Mouse (Mus musculus): Measurements from ENCODE around the gene Bcl11a. TPM values are rescaled to one million over a fixed set of nuclear protein-coding genes. Genes with fewer than 3 reads are reported as not detected.

Gene Bcl11a
- polyA plus RNA-seq (2015; fragmentation: Nextera tagmentation; extraction: Ambion mirVana), result 24.5 and 25.1 TPM in 2 replicates

- peak within 1 kb of the TSS; percentile 96 for H3K27ac ChIP-seq
- H3K4me1 ChIP-seq, result peaks cover 10% of the 10 kb centered on the region; the same call in 1 of the 2 replicates
- peak within 1 kb of the TSS; percentile 78 for H3K9ac ChIP-seq
- no peaks in the 10 kb centered on the region for H3K27me3 ChIP-seq (replicated peaks)
- H3K4me2 ChIP-seq, result peak within 1 kb of the TSS; percentile 98
- under 1% methylated on average over 41 of the region's 51 CpGs for WGBS
- no peaks in the 10 kb centered on the region for H3K9me3 ChIP-seq
- H3K4me3 ChIP-seq (replicated peaks), result peak within 1 kb of the TSS; percentile 68
- H3K36me3 ChIP-seq, result no peaks in the 10 kb centered on the region
- ATAC-seq (ENCODE audit: insufficient read depth, low FRiP score, low read depth), result peak; percentile 76
Measured at GRCm38 (mm10) chr11:24077795-24078705, at the start of gene Bcl11a. Gene Bcl11a (plus strand): TSS chr11:24078056.

DNA sequence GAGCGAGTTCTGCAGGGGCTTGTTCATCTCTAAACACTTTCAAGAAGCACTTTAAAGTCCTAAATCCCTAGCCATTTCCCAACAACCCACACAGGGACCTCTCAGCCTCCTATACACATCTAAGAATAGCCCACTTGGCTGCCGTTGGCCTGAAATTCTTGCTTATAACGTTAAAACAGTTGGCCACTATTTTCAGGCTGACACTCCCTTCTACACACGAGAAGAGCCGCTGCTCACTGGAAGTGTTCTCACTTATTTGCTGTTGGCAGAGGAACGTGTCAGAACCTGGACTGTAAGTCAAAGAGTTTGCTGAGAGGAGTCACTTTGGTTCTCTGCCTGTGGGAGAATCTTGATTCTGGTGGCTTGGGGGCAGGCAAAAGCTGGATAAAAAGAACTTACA, 33.8 kb upstream of the Bcl11a start:
- Histone ChIP-seq H3K27ac (no peak overlapping the region), H3K27me3 (replicated peaks) (no peaks in the 10 kb centered on the region), H3K9ac (no peak overlapping the region), H3K9me3 (no peaks in the 10 kb centered on the region), H3K4me1 (no peaks in the 10 kb centered on the region), H3K4me3 (replicated peaks) (no peak overlapping the region), H3K4me2 (no peak overlapping the region), H3K36me3 (no peaks in the 10 kb centered on the region)
- 61% methylated on average over 6 of the region's 6 CpGs for WGBS
- no peak for ATAC-seq (ENCODE audit: insufficient read depth, low FRiP score, low read depth)

GRCm38 (mm10) chr11:24049226-24050031, 28.4 kb upstream of the Bcl11a start:
- peak; percentile 82 for ATAC-seq (ENCODE audit: insufficient read depth, low FRiP score, low read depth)

GRCm38 (mm10) chr11:24050032-24050757, 27.7 kb upstream of the Bcl11a start:
- H3K27ac ChIP-seq, result no peak overlapping the region
- peak overlapping the region; percentile 61 for H3K4me2 ChIP-seq
- WGBS, result 73% methylated on average over 11 of the region's 11 CpGs
- H3K27me3 ChIP-seq (replicated peaks), result no peaks in the 10 kb centered on the region
- no peak overlapping the region for H3K9ac ChIP-seq
- H3K9me3 ChIP-seq, result no peaks in the 10 kb centered on the region
- H3K4me3 ChIP-seq (replicated peaks), result peak overlapping the region; percentile 60
- ATAC-seq (ENCODE audit: insufficient read depth, low FRiP score, low read depth), result no peak
- no peaks in the 10 kb centered on the region for H3K36me3 ChIP-seq
- 0 out of 2 replicates have a peak, but pooled peaks cover 5% of the 10 kb centered on the region for H3K4me1 ChIP-seq

More at GRCm38 (mm10) chr11:24049226-24050031, 28.4 kb upstream of the Bcl11a start:
- Histone ChIP-seq H3K4me3 (replicated peaks) (peak overlapping the region; percentile 60), H3K4me2 (peak overlapping the region; percentile 61), H3K9ac (peak overlapping the region; percentile 55), H3K4me1 (0 out of 2 replicates have a peak, but pooled peaks cover 5% of the 10 kb centered on the region), H3K36me3 (no peaks in the 10 kb centered on the region), H3K27ac (no peak overlapping the region), H3K27me3 (replicated peaks) (no peaks in the 10 kb centered on the region), H3K9me3 (no peaks in the 10 kb centered on the region)
- WGBS, result 5% methylated on average over 28 of the region's 28 CpGs

DNA sequence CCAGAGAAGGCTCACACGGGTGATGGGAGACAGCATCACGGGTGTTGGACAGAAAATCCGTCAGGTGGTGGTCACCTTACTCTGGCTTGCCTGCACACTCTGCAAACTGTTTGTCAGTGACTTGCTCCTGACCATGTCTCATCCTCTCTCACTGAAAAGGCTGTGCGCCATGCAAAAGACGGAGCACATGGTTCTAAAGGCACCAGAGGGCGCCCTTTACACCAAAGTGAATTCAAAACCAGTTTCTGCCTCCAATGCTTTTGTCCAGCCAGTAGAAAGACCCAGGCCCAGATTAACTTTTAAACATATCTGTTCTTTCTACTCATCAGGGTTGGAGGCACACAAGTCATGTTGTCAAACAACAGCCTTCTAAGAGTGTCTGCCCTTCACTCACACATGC, 25.0 kb upstream of the Bcl11a start:
- 76% methylated on average over 6 of the region's 6 CpGs for WGBS
- 0 out of 2 replicates have a peak, but pooled peaks cover 5% of the 10 kb centered on the region for H3K4me1 ChIP-seq
- no peaks in the 10 kb centered on the region for H3K36me3 ChIP-seq
- no peak overlapping the region for H3K4me3 ChIP-seq (replicated peaks)
- no peak overlapping the region for H3K9ac ChIP-seq
- no peak overlapping the region for H3K27ac ChIP-seq
- no peak overlapping the region for H3K4me2 ChIP-seq
- no peaks in the 10 kb centered on the region for H3K27me3 ChIP-seq (replicated peaks)
- no peaks in the 10 kb centered on the region for H3K9me3 ChIP-seq
- ATAC-seq (ENCODE audit: insufficient read depth, low FRiP score, low read depth), result no peak

GRCm38 (mm10) chr11:24059137-24059536, 18.7 kb upstream of the Bcl11a start:
- ATAC-seq (ENCODE audit: insufficient read depth, low FRiP score, low read depth), result no peak
- Histone ChIP-seq H3K4me1 (0 out of 2 replicates have a peak, but pooled peaks cover 7% of the 10 kb centered on the region), H3K36me3 (no peaks in the 10 kb centered on the region), H3K27ac (no peak overlapping the region), H3K9me3 (no peaks in the 10 kb centered on the region), H3K9ac (no peak overlapping the region), H3K27me3 (replicated peaks) (peaks cover 5% of the 10 kb centered on the region; the same call in 1 of the 2 replicates), H3K4me2 (no peak overlapping the region), H3K4me3 (replicated peaks) (no peak overlapping the region)
- WGBS, result 31% methylated on average over 1 of the region's 1 CpGs

DNA sequence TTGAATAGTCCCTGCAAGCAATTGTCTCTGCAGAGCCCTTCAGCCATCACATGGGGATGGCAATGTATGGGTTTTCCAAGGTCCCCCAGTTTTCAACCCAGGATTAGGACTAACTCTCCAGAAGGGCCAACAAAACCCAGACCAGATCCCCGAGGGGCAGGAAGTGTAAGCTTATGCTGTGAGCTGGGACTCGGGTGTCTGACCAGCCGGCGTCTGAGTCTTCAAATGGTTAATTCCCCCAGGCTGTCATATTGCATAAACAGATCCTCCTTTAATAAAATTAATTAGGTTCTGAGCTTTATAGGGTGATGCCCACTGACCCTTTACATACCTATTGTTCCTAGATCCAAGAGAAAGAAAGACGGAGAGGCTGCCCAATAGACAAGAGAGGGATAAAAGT, 17.4 kb upstream of the Bcl11a start:
- Histone ChIP-seq H3K4me1 (0 out of 2 replicates have a peak, but pooled peaks cover 7% of the 10 kb centered on the region), H3K27ac (no peak overlapping the region), H3K4me3 (replicated peaks) (peak overlapping the region; percentile 21; the same call in 1 of the 2 replicates), H3K27me3 (replicated peaks) (peaks cover 5% of the 10 kb centered on the region; the same call in 1 of the 2 replicates), H3K9ac (no peak overlapping the region), H3K4me2 (peak overlapping the region; percentile 52), H3K36me3 (no peaks in the 10 kb centered on the region), H3K9me3 (no peaks in the 10 kb centered on the region)
- ATAC-seq (ENCODE audit: insufficient read depth, low FRiP score, low read depth), result no peak
- WGBS, result 13% methylated on average over 5 of the region's 5 CpGs

DNA sequence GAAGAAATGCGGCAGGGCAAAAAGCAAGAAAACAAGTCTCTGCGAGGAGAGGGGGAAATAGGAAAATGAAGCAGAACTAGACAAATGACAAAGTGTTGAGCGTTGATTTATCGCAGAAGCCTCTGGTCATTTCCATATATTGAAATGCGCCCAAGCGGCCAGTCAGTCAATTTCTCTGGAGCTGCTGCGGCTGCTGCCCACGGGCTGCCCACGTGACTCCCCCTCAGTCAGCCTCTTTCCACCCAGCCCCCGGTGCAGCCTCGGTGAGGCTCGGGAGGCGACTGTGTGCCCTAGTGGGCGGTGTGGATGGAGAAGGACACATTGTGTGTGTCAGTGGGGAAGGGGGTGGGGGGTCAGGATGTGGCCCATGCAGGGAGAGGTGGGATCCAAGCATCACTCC, 16.0 kb upstream of the Bcl11a start:
- Histone ChIP-seq H3K9ac (no peak overlapping the region), H3K36me3 (no peaks in the 10 kb centered on the region), H3K4me3 (replicated peaks) (peak overlapping the region; percentile 27), H3K27me3 (replicated peaks) (peaks cover 5% of the 10 kb centered on the region; the same call in 1 of the 2 replicates), H3K4me2 (peak overlapping the region; percentile 63), H3K9me3 (no peaks in the 10 kb centered on the region), H3K4me1 (0 out of 2 replicates have a peak, but pooled peaks cover 7% of the 10 kb centered on the region), H3K27ac (no peak overlapping the region)
- WGBS, result 3% methylated on average over 14 of the region's 14 CpGs
- ATAC-seq (ENCODE audit: insufficient read depth, low FRiP score, low read depth), result no peak

- Histone ChIP-seq H3K9me3 (no peaks in the 10 kb centered on the region), H3K27me3 (replicated peaks) (peaks cover 5% of the 10 kb centered on the region; the same call in 1 of the 2 replicates), H3K27ac (no peak overlapping the region), H3K9ac (no peak overlapping the region), H3K4me1 (0 out of 2 replicates have a peak, but pooled peaks cover 7% of the 10 kb centered on the region), H3K36me3 (no peaks in the 10 kb centered on the region), H3K4me3 (replicated peaks) (no peak overlapping the region), H3K4me2 (no peak overlapping the region)
- WGBS, result 19% methylated on average over 9 of the region's 9 CpGs
- ATAC-seq (ENCODE audit: insufficient read depth, low FRiP score, low read depth), result no peak
Measured at GRCm38 (mm10) chr11:24062495-24063096, 15.3 kb upstream of the Bcl11a start.

DNA sequence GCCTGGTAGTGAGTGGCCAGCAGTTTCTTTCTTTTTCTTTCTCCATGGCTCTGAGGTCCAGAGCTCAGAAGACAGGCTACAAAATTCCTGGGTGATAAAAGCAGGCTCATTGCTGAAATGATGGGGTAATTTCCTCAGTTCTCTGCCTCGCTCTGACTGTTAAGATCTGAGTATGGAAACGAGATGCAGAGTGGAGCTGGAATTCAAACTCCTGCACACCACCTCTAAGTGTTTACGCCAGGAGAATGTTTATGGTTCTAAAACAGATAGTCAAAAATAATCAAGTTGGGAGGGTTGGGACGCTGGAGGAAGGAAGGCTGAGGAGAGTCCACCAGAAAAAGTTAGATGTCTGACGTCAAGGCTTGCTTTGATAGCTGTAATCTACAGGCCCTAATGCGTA, 13.6 kb upstream of the Bcl11a start:
- Histone ChIP-seq H3K4me1 (0 out of 2 replicates have a peak, but pooled peaks cover 7% of the 10 kb centered on the region), H3K36me3 (no peaks in the 10 kb centered on the region), H3K4me2 (no peak overlapping the region), H3K9ac (no peak overlapping the region), H3K9me3 (no peaks in the 10 kb centered on the region), H3K27me3 (replicated peaks) (peaks cover 5% of the 10 kb centered on the region; the same call in 1 of the 2 replicates), H3K27ac (no peak overlapping the region), H3K4me3 (replicated peaks) (no peak overlapping the region)
- no peak for ATAC-seq (ENCODE audit: insufficient read depth, low FRiP score, low read depth)
- WGBS, result 74% methylated on average over 6 of the region's 6 CpGs

- Histone ChIP-seq H3K9ac (no peak overlapping the region), H3K4me1 (0 out of 2 replicates have a peak, but pooled peaks cover 7% of the 10 kb centered on the region), H3K27me3 (replicated peaks) (peaks cover 3% of the 10 kb centered on the region; the same call in 1 of the 2 replicates), H3K4me3 (replicated peaks) (no peak overlapping the region), H3K4me2 (no peak overlapping the region), H3K36me3 (no peaks in the 10 kb centered on the region), H3K9me3 (no peaks in the 10 kb centered on the region), H3K27ac (no peak overlapping the region)
- 60% methylated on average over 4 of the region's 4 CpGs for WGBS
- ATAC-seq (ENCODE audit: insufficient read depth, low FRiP score, low read depth), result no peak
Measured at GRCm38 (mm10) chr11:24065313-24065712, 12.5 kb upstream of the Bcl11a start.
